Mouse (Mus musculus) myocyte (in vitro differentiated cells): ENCODE data around the gene Rassf1. TPM values are rescaled to one million over a fixed set of nuclear protein-coding genes. Genes with fewer than 3 reads are reported as not detected.

Source experiments
- H3K27me3 ChIP-seq: one replicate; pipeline ENCODE4 v1.6.1; 2011; ENCODE audit not compliant: control insufficient read depth, insufficient read depth, insufficient read length
- H3K36me3 ChIP-seq: one replicate; pipeline ENCODE4 v1.6.1; 2011; ENCODE audit not compliant: control insufficient read depth, insufficient read depth
- H3K4me2 ChIP-seq: one replicate; pipeline ENCODE4 v1.6.1; 2011; ENCODE audit warnings: low read depth, control low read depth
- H3K4me3 ChIP-seq: one replicate; pipeline ENCODE4 v1.5.1; 2011; ENCODE audit warnings: mild to moderate bottlenecking, control low read depth, moderate library complexity
- H3K79me2 ChIP-seq: one replicate; pipeline ENCODE4 v1.6.1; 2011; ENCODE audit not compliant: control insufficient read depth, insufficient read depth
- H3ac ChIP-seq: one replicate; pipeline ENCODE4 v1.6.1; 2011; ENCODE audit not compliant: control insufficient read depth, insufficient read length
- CEBPB ChIP-seq: IDR thresholded peaks from 2 replicates; pipeline ENCODE4 v1.6.1; 2011; ENCODE audit warnings: mild to moderate bottlenecking, moderate library complexity; ENCODE audit not compliant: poor library complexity, insufficient read depth, severe bottlenecking
- E2F4 ChIP-seq: IDR thresholded peaks from one replicate; pipeline ENCODE4 v1.6.1; 2011; ENCODE audit warnings: mild to moderate bottlenecking, control low read depth, moderate library complexity; ENCODE audit not compliant: insufficient read depth
- MAX ChIP-seq: IDR thresholded peaks from one replicate; pipeline ENCODE4 v1.6.1; 2011; ENCODE audit warnings: low read depth, mild to moderate bottlenecking, control low read depth
- MYOD1 ChIP-seq, 3 experiments: IDR thresholded peaks; one replicate each; pipeline ENCODE4 v1.6.1; 2011; ENCODE audit warnings: control low read depth in 2 of 3, low read depth in 2 of 3, mild to moderate bottlenecking in 2 of 3, moderate library complexity in 1 of 3; ENCODE audit not compliant: insufficient read length in 2 of 3, control insufficient read depth in 1 of 3
- MYOG ChIP-seq, 3 experiments: IDR thresholded peaks; one replicate each; pipeline ENCODE4 v1.6.1; 2011; ENCODE audit warnings: control low read depth in 2 of 3, low read depth in 2 of 3, mild to moderate bottlenecking in 2 of 3; ENCODE audit not compliant: insufficient read length in 2 of 3, control insufficient read depth in 1 of 3, insufficient read depth in 1 of 3
- POLR2A ChIP-seq: IDR thresholded peaks from one replicate; pipeline ENCODE4 v1.6.1; 2011; ENCODE audit warnings: low read depth, mild to moderate bottlenecking, control low read depth, moderate library complexity; ENCODE audit not compliant: insufficient read length
- POLR2AphosphoS2 ChIP-seq: IDR thresholded peaks from one replicate; pipeline ENCODE4 v1.6.1; 2011; ENCODE audit warnings: low read depth, control low read depth; ENCODE audit not compliant: insufficient read length
- REST ChIP-seq: IDR thresholded peaks from one replicate; pipeline ENCODE4 v1.6.1; 2011; ENCODE audit warnings: mild to moderate bottlenecking, control low read depth, moderate library complexity; ENCODE audit not compliant: insufficient read depth, insufficient read length
- SRF ChIP-seq: IDR thresholded peaks from one replicate; pipeline ENCODE4 v1.6.1; 2011; ENCODE audit warnings: low read depth; ENCODE audit not compliant: control insufficient read depth, insufficient read length
- TCF12 ChIP-seq: IDR thresholded peaks from one replicate; pipeline ENCODE4 v1.6.1; 2011; ENCODE audit warnings: mild to moderate bottlenecking, control low read depth; ENCODE audit not compliant: poor library complexity, insufficient read depth, severe bottlenecking
- TCF3 ChIP-seq: IDR thresholded peaks from one replicate; pipeline ENCODE4 v1.6.1; 2011; ENCODE audit warnings: low read depth, control low read depth; ENCODE audit not compliant: insufficient read length
- USF1 ChIP-seq: IDR thresholded peaks from one replicate; pipeline ENCODE4 v1.6.1; 2011; ENCODE audit warnings: low read depth, mild to moderate bottlenecking, control low read depth, moderate library complexity
- polyA plus RNA-seq: library from polyadenylated mRNA; unstranded; fragments of >200 nt; fragmentation: generic; extraction: Trizol; gene quantifications from one replicate; pipeline ENCODE4 v1.2.1, GENCODE M21; 2012; ENCODE audit warnings: missing spikeins

The Rassf1 gene
- polyA plus RNA-seq, 1 experiment: 59.3 TPM

- Histone ChIP-seq H3ac (no peak overlapping the region), H3K36me3 (no peaks in the 10 kb centered on the region), H3K79me2 (no peaks in the 10 kb centered on the region), H3K27me3 (peaks cover 67% of the 10 kb centered on the region), H3K4me2 (no peak overlapping the region), H3K4me3 (no peak overlapping the region)
- no peak for TF ChIP-seq POLR2AphosphoS2
- TF ChIP-seq USF1: no peak
- TF ChIP-seq TCF12: no peak
- TF ChIP-seq REST: no peak
- no peak for TF ChIP-seq MYOG (IDR thresholded peaks at IDR 0.05; ENCODE audit: control insufficient read depth in 1 of 3, insufficient read depth in 1 of 3, insufficient read length in 2 of 3, low read depth in 2 of 3)
- no peak for TF ChIP-seq POLR2A
- TF ChIP-seq CEBPB: no peak
- TF ChIP-seq MYOD1 (IDR thresholded peaks at IDR 0.05; ENCODE audit: control insufficient read depth in 1 of 3, insufficient read length in 2 of 3, low read depth in 2 of 3): no peak
- TF ChIP-seq SRF: no peak
- TF ChIP-seq E2F4: no peak
- TF ChIP-seq TCF3: no peak
- TF ChIP-seq MAX: no peak
These were observed 40.8 kb upstream of the Rassf1 start for GRCm38 (mm10) chr9:107510384-107511100.

GRCm38 (mm10) chr9:107511436-107511835, 39.9 kb upstream of the Rassf1 start:
- H3K27me3 ChIP-seq: peaks cover 65% of the 10 kb centered on the region
- no peak overlapping the region for H3K4me2 ChIP-seq
- TF ChIP-seq TCF12 (no peak), E2F4 (no peak), MYOD1 (IDR thresholded peaks at IDR 0.05; ENCODE audit: control insufficient read depth in 1 of 3, insufficient read length in 2 of 3, low read depth in 2 of 3) (no peak), MAX (no peak), CEBPB (no peak), POLR2A (no peak), MYOG (IDR thresholded peaks at IDR 0.05; ENCODE audit: control insufficient read depth in 1 of 3, insufficient read depth in 1 of 3, insufficient read length in 2 of 3, low read depth in 2 of 3) (no peak), POLR2AphosphoS2 (no peak), SRF (no peak)
- H3K36me3 ChIP-seq: no peaks in the 10 kb centered on the region
- H3K79me2 ChIP-seq: no peaks in the 10 kb centered on the region
- no peak overlapping the region for H3ac ChIP-seq
- no peak overlapping the region for H3K4me3 ChIP-seq

DNA sequence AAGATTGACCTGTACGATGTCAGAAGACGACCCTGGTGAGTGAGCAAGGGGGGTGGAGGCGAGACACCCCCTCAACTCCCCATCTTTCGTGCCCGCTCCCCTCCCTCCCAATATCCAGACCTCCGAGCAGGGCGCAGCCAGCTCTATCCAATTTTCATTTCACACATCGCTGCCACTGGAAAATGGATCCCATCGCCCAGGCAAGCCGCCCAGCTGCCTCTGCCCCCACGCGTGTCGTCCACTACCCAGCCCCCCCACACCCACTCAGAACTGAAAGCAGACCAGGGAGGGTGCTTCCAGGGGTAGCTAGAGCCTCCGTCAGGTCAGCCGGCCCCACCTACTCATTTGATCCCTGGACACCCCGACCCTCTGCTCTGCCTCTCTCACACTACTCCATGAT, 39.0 kb upstream of the Rassf1 start:
- H3K36me3 ChIP-seq: no peaks in the 10 kb centered on the region
- no peak overlapping the region for H3K4me2 ChIP-seq
- H3K27me3 ChIP-seq: peaks cover 72% of the 10 kb centered on the region
- H3ac ChIP-seq: no peak overlapping the region
- TF ChIP-seq MYOG (IDR thresholded peaks at IDR 0.05; ENCODE audit: control insufficient read depth in 1 of 3, insufficient read depth in 1 of 3, insufficient read length in 2 of 3, low read depth in 2 of 3) (no peak), TCF3 (no peak), TCF12 (no peak), SRF (no peak), E2F4 (no peak), REST (no peak), MAX (no peak), USF1 (no peak), CEBPB (no peak), MYOD1 (IDR thresholded peaks at IDR 0.05; ENCODE audit: control insufficient read depth in 1 of 3, insufficient read length in 2 of 3, low read depth in 2 of 3) (no peak), POLR2AphosphoS2 (no peak), POLR2A (no peak)
- no peak overlapping the region for H3K4me3 ChIP-seq
- H3K79me2 ChIP-seq: no peaks in the 10 kb centered on the region

GRCm38 (mm10) chr9:107514303-107514955, 36.9 kb upstream of the Rassf1 start:
- no peak overlapping the region for H3K4me2 ChIP-seq
- no peak for TF ChIP-seq REST
- TF ChIP-seq MYOD1 (IDR thresholded peaks at IDR 0.05; ENCODE audit: control insufficient read depth in 1 of 3, insufficient read length in 2 of 3, low read depth in 2 of 3): no peak
- TF ChIP-seq MYOG (IDR thresholded peaks at IDR 0.05; ENCODE audit: control insufficient read depth in 1 of 3, insufficient read depth in 1 of 3, insufficient read length in 2 of 3, low read depth in 2 of 3): no peak
- TF ChIP-seq CEBPB: no peak
- no peak for TF ChIP-seq E2F4
- TF ChIP-seq SRF: no peak
- no peak for TF ChIP-seq TCF3
- H3K27me3 ChIP-seq: peaks cover 76% of the 10 kb centered on the region
- no peak overlapping the region for H3ac ChIP-seq
- H3K79me2 ChIP-seq: no peaks in the 10 kb centered on the region
- H3K4me3 ChIP-seq: no peak overlapping the region
- H3K36me3 ChIP-seq: no peaks in the 10 kb centered on the region

- H3K79me2 ChIP-seq: no peaks in the 10 kb centered on the region
- peaks cover 63% of the 10 kb centered on the region for H3K27me3 ChIP-seq
- H3K4me3 ChIP-seq: no peak overlapping the region
- TF ChIP-seq SRF (no peak), E2F4 (no peak), REST (no peak), POLR2A (no peak), CEBPB (no peak), USF1 (no peak), MYOG (IDR thresholded peaks at IDR 0.05; ENCODE audit: control insufficient read depth in 1 of 3, insufficient read depth in 1 of 3, insufficient read length in 2 of 3, low read depth in 2 of 3) (no peak), TCF3 (no peak), TCF12 (no peak), POLR2AphosphoS2 (no peak), MAX (no peak), MYOD1 (IDR thresholded peaks at IDR 0.05; ENCODE audit: control insufficient read depth in 1 of 3, insufficient read length in 2 of 3, low read depth in 2 of 3) (no peak)
- no peak overlapping the region for H3ac ChIP-seq
- no peaks in the 10 kb centered on the region for H3K36me3 ChIP-seq
- H3K4me2 ChIP-seq: no peak overlapping the region
These were observed 31.0 kb upstream of the Rassf1 start for GRCm38 (mm10) chr9:107520331-107520730.
